Mouse (Mus musculus) testis, adult 2 months (tissue): ENCODE results near the gene Colgalt2.

ENCODE experiments used
- CTCF ChIP-seq: fragments of 200-500 bp; IDR thresholded peaks from 2 replicates; pipeline ENCODE4 v1.5.1; 2012; ENCODE audit warnings: low read depth, mild to moderate bottlenecking, inconsistent platforms, low read length, moderate library complexity; ENCODE audit not compliant: control insufficient read depth, insufficient read depth, insufficient replicate concordance
- POLR2A ChIP-seq: fragments of 200-500 bp; IDR thresholded peaks from 2 replicates; pipeline ENCODE4 v1.6.1; 2012; ENCODE audit warnings: low read depth, mild to moderate bottlenecking, inconsistent platforms, low read length, moderate library complexity; ENCODE audit not compliant: control insufficient read depth

DNA sequence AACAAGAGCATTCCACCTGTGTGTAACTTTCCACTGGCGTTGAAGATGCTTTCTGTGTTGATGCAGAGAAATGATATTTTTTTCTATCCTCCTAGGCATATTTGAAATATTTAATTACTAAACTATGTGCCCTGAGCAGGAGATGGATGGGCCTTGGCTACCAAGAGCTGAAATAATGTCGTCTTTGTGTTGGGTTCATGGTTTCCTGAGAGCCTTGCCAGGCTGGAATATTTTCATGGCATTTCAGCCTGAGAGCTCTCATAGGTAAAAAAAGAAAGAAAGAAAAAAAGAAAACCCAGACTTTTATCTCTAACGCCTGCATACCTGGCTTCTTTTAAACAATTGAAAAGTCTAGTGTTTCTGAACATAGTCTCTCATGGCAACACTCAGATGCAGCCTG is 56.6 kb downstream of the Colgalt2 start:
- TF ChIP-seq CTCF (no peak), POLR2A (no peak)
